In genomic region chr2:130564063-130564462, GRCm38 (mm10) we compare ENCODE assay signal across 9 mouse cellular contexts. TPM values are rescaled to one million over a fixed set of nuclear protein-coding genes. Genes with fewer than 3 reads are reported as not detected.
A peak's percentile ranks its signal among the peaks of the same experiment; 100 is the strongest.
DNase-seq lines count a peak whose midpoint lies in the region; ATAC-seq and TF ChIP-seq lines count a peak whose summit lies in the region.
"Had no signal": no experiment of that assay in that cellular context is flagged by ENCODE, and none has a peak within 500 bp of the region (broad histone marks: within the 10 kb centered on the region; RNA-seq: fewer than 3 reads in every experiment).

No protein-coding gene starts in this region.

- H3K9ac ChIP-seq in lung, postnatal 0 days (replicated peaks; ENCODE audit: low read depth): peak overlapping the region; percentile 81
- peak overlapping the region; percentile 90 for H3K9ac ChIP-seq in forebrain, embryonic 13.5 days
- H3K9ac ChIP-seq in liver, embryonic 12.5 days: peak overlapping the region; percentile 89
- H3K9ac ChIP-seq in stomach, postnatal 0 days (ENCODE audit: low read length): peak overlapping the region; percentile 84

- no peak for DNase-seq in cerebellum, adult 2 months
- DNase-seq in cerebellum, adult 18-20 months: no peak
- DNase-seq in lung, postnatal 0 days (ENCODE audit: low spot score): no peak
- DNase-seq in lung, postnatal 25 days (ENCODE audit: low spot score): no peak
- DNase-seq in stomach, postnatal 0 days (ENCODE audit: low spot score): no peak
- no peak for DNase-seq in left cerebral cortex, postnatal 25 days (ENCODE audit: low spot score in 2 of 2)

- no peaks in the 10 kb centered on the region for H3K36me3 ChIP-seq in lung, postnatal 0 days (ENCODE audit: insufficient read depth, low read length)
- H3K36me3 ChIP-seq in forebrain, embryonic 13.5 days (ENCODE audit: poor library complexity, severe bottlenecking): peaks cover 30% of the 10 kb centered on the region
- H3K36me3 ChIP-seq in liver, embryonic 12.5 days: peaks cover 25% of the 10 kb centered on the region
- H3K36me3 ChIP-seq in stomach, postnatal 0 days (ENCODE audit: control insufficient read depth, insufficient read depth, low read length): peaks cover 3% of the 10 kb centered on the region; the same call in 1 of the 2 replicates

- TF ChIP-seq POLR2A in cerebellum, adult 2 months (IDR thresholded peaks at IDR 0.05; ENCODE audit: borderline replicate concordance, insufficient read depth, low read length): no peak

- H3K4me3 ChIP-seq in cerebellum, adult 2 months (replicated peaks; ENCODE audit: insufficient read depth, low read depth, low read length): peak overlapping the region; percentile 79
- peak overlapping the region; percentile 85 for H3K4me3 ChIP-seq in lung, postnatal 0 days (ENCODE audit: low read depth, low read length)
- H3K4me3 ChIP-seq in forebrain, embryonic 13.5 days: peak overlapping the region; percentile 77
- peak overlapping the region; percentile 93 for H3K4me3 ChIP-seq in liver, embryonic 12.5 days
- H3K4me3 ChIP-seq in stomach, postnatal 0 days (ENCODE audit: low read depth, low read length): peak overlapping the region; percentile 88

- peak overlapping the region; percentile 49 for H3K27ac ChIP-seq in cerebellum, adult 2 months (ENCODE audit: insufficient read depth, low read length)
- no peak overlapping the region for H3K27ac ChIP-seq in lung, postnatal 0 days (ENCODE audit: low read length)
- H3K27ac ChIP-seq in forebrain, embryonic 13.5 days: no peak overlapping the region
- peak overlapping the region; percentile 73; the same call in 1 of the 2 replicates for H3K27ac ChIP-seq in liver, embryonic 12.5 days
- peak overlapping the region; percentile 49; the same call in 1 of the 2 replicates for H3K27ac ChIP-seq in stomach, postnatal 0 days (replicated peaks)

- H3K4me2 ChIP-seq in lung, postnatal 0 days (replicated peaks; ENCODE audit: low read depth, low read length): peak overlapping the region; percentile 87
- peak overlapping the region; percentile 94 for H3K4me2 ChIP-seq in forebrain, embryonic 13.5 days
- H3K4me2 ChIP-seq in liver, embryonic 12.5 days: peak overlapping the region; percentile 94
- H3K4me2 ChIP-seq in stomach, postnatal 0 days (replicated peaks; ENCODE audit: low read depth): peak overlapping the region; percentile 88

- H3K27me3 ChIP-seq in cerebellum, adult 2 months (ENCODE audit: control insufficient read depth, insufficient read depth, low read length): no peaks in the 10 kb centered on the region
- no peaks in the 10 kb centered on the region for H3K27me3 ChIP-seq in lung, postnatal 0 days (replicated peaks; ENCODE audit: insufficient read depth, low read length)
- H3K27me3 ChIP-seq in forebrain, embryonic 13.5 days: no peaks in the 10 kb centered on the region
- H3K27me3 ChIP-seq in liver, embryonic 12.5 days (replicated peaks): no peaks in the 10 kb centered on the region
- no peaks in the 10 kb centered on the region for H3K27me3 ChIP-seq in stomach, postnatal 0 days (ENCODE audit: control insufficient read depth, insufficient read depth, low read length)

- under 1% methylated on average over 23 of the region's 23 CpGs for WGBS in cerebellum, adult 2 months
- 1% methylated on average over 18 of the region's 23 CpGs for WGBS in lung, postnatal 0 days
- WGBS in forebrain, embryonic 13.5 days: 1% methylated on average over 22 of the region's 23 CpGs
- WGBS in liver, embryonic 12.5 days (ENCODE audit: insufficient replicate concordance): under 1% methylated on average over 23 of the region's 23 CpGs
- WGBS in stomach, postnatal 0 days: under 1% methylated on average over 23 of the region's 23 CpGs

- H3K4me1 ChIP-seq in cerebellum, adult 2 months (ENCODE audit: control insufficient read depth, insufficient read depth, low read length): peaks cover 7% of the 10 kb centered on the region
- 0 out of 2 replicates have a peak, but pooled peaks cover 4% of the 10 kb centered on the region for H3K4me1 ChIP-seq in lung, postnatal 0 days (ENCODE audit: insufficient read depth, low read depth, low read length)
- H3K4me1 ChIP-seq in forebrain, embryonic 13.5 days: peaks cover 22% of the 10 kb centered on the region
- peaks cover 24% of the 10 kb centered on the region for H3K4me1 ChIP-seq in liver, embryonic 12.5 days
- H3K4me1 ChIP-seq in stomach, postnatal 0 days (replicated peaks; ENCODE audit: control insufficient read depth, insufficient read depth): no peaks in the 10 kb centered on the region

- intact Hi-C loops in left cerebral cortex, postnatal 25 days (cut with DNase I): loop anchor here (5.0 kb wide), 2 partner anchors 103 to 112 kb away; partner anchors contain the start of genes Itpa and Ptpra

- H3K9me3 ChIP-seq in lung, postnatal 0 days (ENCODE audit: low read length): no peaks in the 10 kb centered on the region
- H3K9me3 ChIP-seq in forebrain, embryonic 13.5 days (replicated peaks): no peaks in the 10 kb centered on the region
- no peaks in the 10 kb centered on the region for H3K9me3 ChIP-seq in liver, embryonic 12.5 days (replicated peaks)
- no peaks in the 10 kb centered on the region for H3K9me3 ChIP-seq in stomach, postnatal 0 days (ENCODE audit: control insufficient read depth, low read length)

- no peak for TF ChIP-seq CTCF in cerebellum, adult 2 months (IDR thresholded peaks at IDR 0.05; ENCODE audit: borderline replicate concordance, insufficient read depth, low read depth, low read length)
- TF ChIP-seq CTCF in lung, postnatal 0 days (IDR thresholded peaks at IDR 0.05): no peak
- no peak for TF ChIP-seq CTCF in stomach, postnatal 0 days (IDR thresholded peaks at IDR 0.05; ENCODE audit: low read depth)

- TF ChIP-seq EP300 in lung, postnatal 0 days (IDR thresholded peaks at IDR 0.05): no peak
- no peak for TF ChIP-seq EP300 in stomach, postnatal 0 days (optimal IDR thresholded peaks at IDR 0.05)

- no peak; the same call in 1 of the 2 replicates for ATAC-seq in lung, postnatal 0 days
- peak; percentile 39 for ATAC-seq in forebrain, embryonic 13.5 days
- ATAC-seq in liver, embryonic 12.5 days: no peak
- ATAC-seq in stomach, postnatal 0 days (ENCODE audit: low FRiP score, low TSS enrichment): peak; percentile 30

RNA-seq across cellular contexts. Expression of gene Mrps26, which starts 0.5 kb away (rescaled TPM):
- polyA plus RNA-seq in cerebellum, adult 2 months (2012; rRNA removed): 95.6 and 95.9 TPM in 2 replicates
- polyA plus RNA-seq in lung, postnatal 0 days (2015; fragmentation: Nextera tagmentation; extraction: Ambion mirVana): 61.0 and 64.0 TPM in 2 replicates
- 73.3 and 82.9 TPM in 2 replicates for polyA plus RNA-seq in forebrain, embryonic 13.5 days (2015; fragmentation: Nextera tagmentation; extraction: Ambion mirVana)
- 77.5 and 79.8 TPM in 2 replicates for polyA plus RNA-seq in liver, embryonic 12.5 days (2016; fragmentation: Nextera tagmentation; extraction: Ambion mirVana)
- polyA plus RNA-seq in stomach, postnatal 0 days (2015; fragmentation: Nextera tagmentation; extraction: Ambion mirVana): 74.6 and 76.3 TPM in 2 replicates
- 10 to 100 TPM; 76.1 to 76.8 TPM for total RNA-seq in left cerebral cortex, postnatal 25 days (2021)

RNA-seq across cellular contexts. Expression of gene Oxt, which starts 11.9 kb away (rescaled TPM):
- 0.33 and 0.67 TPM in 2 replicates for polyA plus RNA-seq in cerebellum, adult 2 months (2012; rRNA removed)
- not detected in 2 replicates for polyA plus RNA-seq in lung, postnatal 0 days (2015; fragmentation: Nextera tagmentation; extraction: Ambion mirVana)
- not detected in 2 replicates for polyA plus RNA-seq in forebrain, embryonic 13.5 days (2015; fragmentation: Nextera tagmentation; extraction: Ambion mirVana)
- polyA plus RNA-seq in liver, embryonic 12.5 days (2016; fragmentation: Nextera tagmentation; extraction: Ambion mirVana): not detected in 2 replicates
- polyA plus RNA-seq in stomach, postnatal 0 days (2015; fragmentation: Nextera tagmentation; extraction: Ambion mirVana): not detected in 2 replicates
- total RNA-seq in left cerebral cortex, postnatal 25 days (2021): 1 to 10 TPM; 1.9 to 2.2 TPM
- polyA plus RNA-seq: frontal cortex, adult 2 months had no signal

RNA-seq across cellular contexts. Expression of gene Avp, which starts 18.3 kb away (rescaled TPM):
- not detected in 2 replicates for polyA plus RNA-seq in cerebellum, adult 2 months (2012; rRNA removed)
- polyA plus RNA-seq in lung, postnatal 0 days (2015; fragmentation: Nextera tagmentation; extraction: Ambion mirVana): not detected in 2 replicates
- 1.2 and 1.8 TPM in 2 replicates for polyA plus RNA-seq in forebrain, embryonic 13.5 days (2015; fragmentation: Nextera tagmentation; extraction: Ambion mirVana)
- not detected in 2 replicates for polyA plus RNA-seq in liver, embryonic 12.5 days (2016; fragmentation: Nextera tagmentation; extraction: Ambion mirVana)
- 0.23 and 0.36 TPM in 2 replicates for polyA plus RNA-seq in stomach, postnatal 0 days (2015; fragmentation: Nextera tagmentation; extraction: Ambion mirVana)
- total RNA-seq in left cerebral cortex, postnatal 25 days (2021): 10 to 100 TPM; 13.5 to 20.4 TPM

Comparison
In these comparisons a context has a peak if more than half of its experiments do, and no peak if none do; other contexts are left out.
1. H3K27ac ChIP-seq: peak in cerebellum, adult 2 months (single experiment), liver, embryonic 12.5 days (single experiment) and stomach, postnatal 0 days (single experiment); none in lung, postnatal 0 days (single experiment) and forebrain, embryonic 13.5 days (single experiment).
2. ATAC-seq: peak in forebrain, embryonic 13.5 days (single experiment) and stomach, postnatal 0 days (single experiment); none in lung, postnatal 0 days (single experiment) and liver, embryonic 12.5 days (single experiment).
3. Peak in every context shown above with its lines, with median percentiles within 50 percentile points of each other: H3K4me3 ChIP-seq, H3K4me2 ChIP-seq and H3K9ac ChIP-seq.